Mouse (Mus musculus) thymus, adult 2 months (tissue): ENCODE measurements at regions not wholly inside any gene's neighbourhood (a gene's known extent, or its start where the extent isn't known, plus 50 kb on each side); places are given as distances from the start of the nearest gene placed in this dataset.
"Not testable (repeated sequence)": the region's sequence is repeated elsewhere in the genome, so short reads cannot be mapped to it uniquely, and the experiment has no call there.

Experiments used
- DNase-seq: peaks from one replicate; pipeline ENCODE4 v3.0.0; 2021
- H3K27ac ChIP-seq: fragments of 200-500 bp; 2 replicates; pipeline ENCODE4 v1.5.1; 2012; ENCODE audit warnings: low read length, control low read depth; ENCODE audit not compliant: control insufficient read depth, insufficient read depth
- H3K27me3 ChIP-seq: fragments of 200-500 bp; 2 replicates; pipeline ENCODE4 v1.6.1; 2012; ENCODE audit warnings: mild to moderate bottlenecking, low read length, moderate library complexity, mixed read lengths; ENCODE audit not compliant: control insufficient read depth, insufficient read depth
- H3K36me3 ChIP-seq: fragments of 200-500 bp; 2 replicates; pipeline ENCODE4 v1.6.1; 2012; ENCODE audit warnings: mild to moderate bottlenecking, low read length, moderate library complexity; ENCODE audit not compliant: control insufficient read depth, insufficient read depth
- H3K4me1 ChIP-seq: fragments of 200-500 bp; replicated peaks from 2 replicates; pipeline ENCODE4 v1.6.1; 2012; ENCODE audit warnings: low read length; ENCODE audit not compliant: control insufficient read depth, insufficient read depth
- H3K4me3 ChIP-seq: fragments of 200-500 bp; 2 replicates; pipeline ENCODE4 v1.5.1; 2012; ENCODE audit warnings: mild to moderate bottlenecking, low read length, control low read depth, moderate library complexity; ENCODE audit not compliant: control insufficient read depth, insufficient read depth
- CTCF ChIP-seq: fragments of 200-500 bp; IDR thresholded peaks from 2 replicates; pipeline ENCODE4 v1.5.1; 2012; ENCODE audit warnings: mild to moderate bottlenecking, control low read depth, low read length, moderate library complexity, borderline replicate concordance; ENCODE audit not compliant: control insufficient read depth, poor library complexity, insufficient read depth; ENCODE audit errors: extremely low read depth
- POLR2A ChIP-seq: fragments of 200-500 bp; IDR thresholded peaks from 2 replicates; pipeline ENCODE4 v1.6.1; 2012; ENCODE audit warnings: mild to moderate bottlenecking, low read length, control low read depth, moderate library complexity; ENCODE audit not compliant: control insufficient read depth, poor library complexity, insufficient read depth; ENCODE audit errors: extremely low read depth
- WGBS: fragments of 180-500 bp; shearing (Covaris S2); methylation state at CpG from one replicate; pipeline ENCODE4 v1.1.7; 2018; 5-methylcytosine and 5-hydroxymethylcytosine counted together

- no peak overlapping the region for H3K4me3 ChIP-seq
- H3K36me3 ChIP-seq: no peaks in the 10 kb centered on the region
- no peaks in the 10 kb centered on the region for H3K27me3 ChIP-seq
- DNase-seq: no peak
- H3K27ac ChIP-seq: no peak overlapping the region
- 26% methylated on average over 3 of the region's 3 CpGs for WGBS
- H3K4me1 ChIP-seq: no peaks in the 10 kb centered on the region
- TF ChIP-seq POLR2A (no peak), CTCF (no peak)
Measured at GRCm38 (mm10) chr15:11489116-11489515, 89.7 kb upstream of the Tars start.

- TF ChIP-seq CTCF (no peak), POLR2A (no peak)
- H3K27ac ChIP-seq: no peak overlapping the region
Measured at GRCm38 (mm10) chr15:11487268-11487783, 87.9 kb upstream of the Tars start.

GRCm38 (mm10) chr15:11483916-11484315 lies 84.5 kb upstream of the Tars start:
- Histone ChIP-seq H3K4me1 (no peaks in the 10 kb centered on the region), H3K27ac (no peak overlapping the region), H3K27me3 (no peaks in the 10 kb centered on the region), H3K36me3 (no peaks in the 10 kb centered on the region), H3K4me3 (no peak overlapping the region)
- no peak for DNase-seq
- WGBS: 80% methylated on average over 5 of the region's 5 CpGs
- TF ChIP-seq POLR2A: no peak

More at GRCm38 (mm10) chr15:11487268-11487783, 87.9 kb upstream of the Tars start:
- no peaks in the 10 kb centered on the region for H3K4me1 ChIP-seq
- no peaks in the 10 kb centered on the region for H3K36me3 ChIP-seq
- no peaks in the 10 kb centered on the region for H3K27me3 ChIP-seq
- no peak overlapping the region for H3K4me3 ChIP-seq
- no peak for DNase-seq
- WGBS: 94% methylated on average over 5 of the region's 5 CpGs

- TF ChIP-seq CTCF (no peak), POLR2A (no peak)
- Histone ChIP-seq H3K27me3 (no peaks in the 10 kb centered on the region), H3K4me3 (no peak overlapping the region), H3K4me1 (no peaks in the 10 kb centered on the region), H3K36me3 (no peaks in the 10 kb centered on the region), H3K27ac (no peak overlapping the region)
- WGBS: 93% methylated on average over 14 of the region's 14 CpGs
- no peak for DNase-seq
Measured at GRCm38 (mm10) chr15:11479166-11479944, 79.9 kb upstream of the Tars start.

- no peak for DNase-seq
- H3K27me3 ChIP-seq: no peaks in the 10 kb centered on the region
- WGBS: 91% methylated on average over 3 of the region's 3 CpGs
- TF ChIP-seq CTCF (no peak), POLR2A (no peak)
- no peak overlapping the region for H3K4me3 ChIP-seq
- no peaks in the 10 kb centered on the region for H3K4me1 ChIP-seq
- no peaks in the 10 kb centered on the region for H3K36me3 ChIP-seq
- H3K27ac ChIP-seq: no peak overlapping the region
Measured at GRCm38 (mm10) chr15:11476248-11476647, 76.8 kb upstream of the Tars start.

- H3K27me3 ChIP-seq: no peaks in the 10 kb centered on the region
- H3K4me1 ChIP-seq: no peaks in the 10 kb centered on the region
- no peaks in the 10 kb centered on the region for H3K36me3 ChIP-seq
- H3K4me3 ChIP-seq: no peak overlapping the region
- WGBS: 89% methylated on average over 2 of the region's 2 CpGs
- no peak for DNase-seq
- H3K27ac ChIP-seq: no peak overlapping the region
- no peak for TF ChIP-seq CTCF
- TF ChIP-seq POLR2A: no peak
Measured at GRCm38 (mm10) chr15:11463341-11463740, 63.9 kb upstream of the Tars start.

GRCm38 (mm10) chr15:11461575-11461974 lies 62.1 kb upstream of the Tars start:
- H3K36me3 ChIP-seq, H3K27me3 ChIP-seq, H3K4me3 ChIP-seq, H3K4me1 ChIP-seq, DNase-seq, H3K27ac ChIP-seq: not testable (repeated sequence)
- 99% methylated on average over 2 of the region's 2 CpGs for WGBS
